Mouse (Mus musculus) forebrain, embryonic 11.5 days (tissue): ENCODE data around the gene Agbl1. TPM values are rescaled to one million over a fixed set of nuclear protein-coding genes. Genes with fewer than 3 reads are reported as not detected.
A peak's percentile ranks its signal among the peaks of the same experiment; 100 is the strongest.

Experiments used
- ATAC-seq: fragments of 200-750 bp; cut with Nextera tagmentation; replicated peaks from 2 replicates; pipeline ENCODE4 v1.8.0; 2017; ENCODE audit warnings: moderate TSS enrichment; ENCODE audit not compliant: low FRiP score
- DNase-seq: peaks from one replicate; pipeline ENCODE4 v3.0.0-alpha.2; 2017; ENCODE audit warnings: low spot score
- H3K27ac ChIP-seq: fragments of 300-500 bp; sonication (generic); 2 replicates; pipeline ENCODE4 v1.5.1; 2014; ENCODE audit warnings: low read depth, low read length
- H3K27me3 ChIP-seq: fragments of 300-500 bp; sonication (generic); 2 replicates; pipeline ENCODE4 v1.6.1; 2014; ENCODE audit warnings: mild to moderate bottlenecking, low read length, mixed read lengths; ENCODE audit not compliant: control insufficient read depth, insufficient read depth
- H3K36me3 ChIP-seq: fragments of 300-500 bp; sonication (generic); 2 replicates; pipeline ENCODE4 v1.6.1; 2014; ENCODE audit warnings: mild to moderate bottlenecking, low read length, moderate library complexity, mixed read lengths; ENCODE audit not compliant: control insufficient read depth, insufficient read depth
- H3K4me1 ChIP-seq: fragments of 300-500 bp; sonication (generic); replicated peaks from 2 replicates; pipeline ENCODE4 v1.6.1; 2014; ENCODE audit warnings: low read length, mixed read lengths; ENCODE audit not compliant: control insufficient read depth, insufficient read depth
- H3K4me2 ChIP-seq: fragments of 300-500 bp; sonication (generic); 2 replicates; pipeline ENCODE4 v1.6.1; 2014; ENCODE audit warnings: low read depth, mild to moderate bottlenecking, low read length, moderate library complexity, mixed read lengths; ENCODE audit not compliant: severe bottlenecking
- H3K4me3 ChIP-seq: fragments of 300-500 bp; sonication (generic); 2 replicates; pipeline ENCODE4 v1.5.1; 2014; ENCODE audit warnings: low read depth, low read length
- H3K9ac ChIP-seq: fragments of 300-500 bp; sonication (generic); 2 replicates; pipeline ENCODE4 v1.6.1; 2014; ENCODE audit warnings: low read length
- H3K9me3 ChIP-seq: fragments of 300-500 bp; sonication (generic); 2 replicates; pipeline ENCODE4 v1.6.1; 2016; ENCODE audit warnings: low read length, mixed read lengths; ENCODE audit not compliant: control insufficient read depth
- WGBS: fragments of 180-500 bp; shearing (Covaris S2); extraction: QIAGEN DNeasy Blood & Tissue Kit; methylation state at CpG from one replicate; pipeline ENCODE4 v1.1.7; 2014; 5-methylcytosine and 5-hydroxymethylcytosine counted together
- polyA plus RNA-seq: library from polyadenylated mRNA; unstranded; fragments of >200 nt; fragmentation: Nextera tagmentation; extraction: Ambion mirVana; gene quantifications from 2 replicates; pipeline ENCODE4 v1.2.1, GENCODE M21; 2014

The Agbl1 gene
- polyA plus RNA-seq, 1 experiment from 2014 or later = 0.07 TPM

DNA sequence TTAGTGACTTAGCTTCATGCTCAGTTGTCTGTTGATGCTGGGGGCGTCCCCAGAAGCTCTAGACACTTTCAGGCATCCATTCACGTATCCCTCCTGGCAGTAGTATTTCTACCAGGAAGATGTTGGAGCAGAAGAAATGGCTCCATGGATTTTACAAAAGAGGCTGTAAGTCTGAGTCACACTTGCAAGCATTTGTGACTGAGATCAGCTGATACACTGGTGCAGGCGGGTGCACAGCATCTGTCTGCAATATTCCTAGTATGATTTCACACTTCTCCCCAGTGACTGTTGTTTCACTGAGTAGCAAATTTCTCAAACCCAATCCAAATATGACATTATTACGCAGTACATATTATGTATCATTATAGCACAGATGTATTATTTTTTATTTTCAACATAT lies 332.8 kb downstream of the Agbl1 start:
- WGBS = 85% methylated on average over 4 of the region's 4 CpGs

DNA sequence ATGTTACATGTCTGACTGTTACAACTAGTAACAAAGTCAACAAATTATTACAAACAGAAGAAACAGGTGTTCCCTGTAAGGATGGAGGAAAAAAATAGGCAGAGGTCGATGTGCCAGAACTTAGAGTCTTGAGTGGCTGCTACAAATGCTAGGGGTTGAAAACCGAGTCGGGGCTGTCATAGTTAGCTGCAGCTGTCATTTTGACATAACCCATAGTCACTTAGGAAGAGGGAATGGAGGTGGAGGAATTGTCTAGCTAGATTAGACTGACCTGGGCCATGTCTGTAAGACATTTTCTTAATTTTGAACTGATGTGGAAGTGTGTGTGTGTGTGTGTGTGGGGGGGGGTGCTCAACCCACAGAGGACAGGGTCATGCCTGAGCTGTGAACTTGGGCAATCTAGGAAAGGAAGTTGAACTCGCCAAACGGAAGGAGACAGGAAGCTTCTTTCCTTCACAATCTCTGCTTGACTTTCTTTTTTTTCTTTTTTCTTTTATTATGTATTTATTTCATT lies 364.9 kb downstream of the Agbl1 start:
- Histone ChIP-seq H3K27ac (no peak overlapping the region), H3K4me1 (peaks cover 2% of the 10 kb centered on the region; the same call in 1 of the 2 replicates), H3K4me3 (no peak overlapping the region), H3K4me2 (no peak overlapping the region), H3K27me3 (no peaks in the 10 kb centered on the region), H3K9me3 (no peaks in the 10 kb centered on the region), H3K9ac (no peak overlapping the region), H3K36me3 (no peaks in the 10 kb centered on the region)
- DNase-seq (no peak), ATAC-seq (no peak)
- WGBS = 88% methylated on average over 5 of the region's 5 CpGs

More for the DNA sequence above, 332.8 kb downstream of the Agbl1 start:
- H3K9me3 ChIP-seq = no peaks in the 10 kb centered on the region
- H3K36me3 ChIP-seq = no peaks in the 10 kb centered on the region
- H3K4me1 ChIP-seq = peaks cover 2% of the 10 kb centered on the region; the same call in 1 of the 2 replicates
- no peaks in the 10 kb centered on the region for H3K27me3 ChIP-seq
- H3K27ac ChIP-seq = no peak overlapping the region
- DNase-seq (no peak), ATAC-seq (no peak)
- no peak overlapping the region for H3K4me3 ChIP-seq
- no peak overlapping the region for H3K9ac ChIP-seq
- H3K4me2 ChIP-seq = no peak overlapping the region

DNA sequence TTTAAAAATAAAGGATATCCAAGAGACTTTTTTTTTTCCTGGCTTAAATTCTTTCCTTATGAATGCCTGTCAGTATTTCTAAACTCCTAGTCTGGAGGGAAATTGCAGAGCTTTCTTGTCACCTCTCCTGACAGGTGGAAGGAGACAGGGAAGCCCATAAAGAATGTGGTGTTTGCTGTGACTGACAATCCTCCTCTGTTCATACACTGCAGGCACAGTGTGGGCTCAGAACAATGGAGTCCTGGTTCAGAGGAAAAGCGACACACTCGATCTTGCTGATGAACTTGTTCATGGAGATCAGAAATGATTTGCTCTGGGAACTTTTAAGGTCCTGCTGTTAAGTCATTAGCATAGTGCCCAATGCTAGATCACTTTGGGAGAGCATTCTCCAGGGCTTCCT lies 368.1 kb downstream of the Agbl1 start:
- Histone ChIP-seq H3K4me2 (no peak overlapping the region), H3K36me3 (no peaks in the 10 kb centered on the region), H3K27me3 (no peaks in the 10 kb centered on the region), H3K9me3 (no peaks in the 10 kb centered on the region), H3K27ac (no peak overlapping the region), H3K4me3 (no peak overlapping the region), H3K4me1 (peaks cover 2% of the 10 kb centered on the region; the same call in 1 of the 2 replicates), H3K9ac (no peak overlapping the region)
- WGBS = 45% methylated on average over 2 of the region's 2 CpGs
- DNase-seq (no peak), ATAC-seq (no peak)

DNA sequence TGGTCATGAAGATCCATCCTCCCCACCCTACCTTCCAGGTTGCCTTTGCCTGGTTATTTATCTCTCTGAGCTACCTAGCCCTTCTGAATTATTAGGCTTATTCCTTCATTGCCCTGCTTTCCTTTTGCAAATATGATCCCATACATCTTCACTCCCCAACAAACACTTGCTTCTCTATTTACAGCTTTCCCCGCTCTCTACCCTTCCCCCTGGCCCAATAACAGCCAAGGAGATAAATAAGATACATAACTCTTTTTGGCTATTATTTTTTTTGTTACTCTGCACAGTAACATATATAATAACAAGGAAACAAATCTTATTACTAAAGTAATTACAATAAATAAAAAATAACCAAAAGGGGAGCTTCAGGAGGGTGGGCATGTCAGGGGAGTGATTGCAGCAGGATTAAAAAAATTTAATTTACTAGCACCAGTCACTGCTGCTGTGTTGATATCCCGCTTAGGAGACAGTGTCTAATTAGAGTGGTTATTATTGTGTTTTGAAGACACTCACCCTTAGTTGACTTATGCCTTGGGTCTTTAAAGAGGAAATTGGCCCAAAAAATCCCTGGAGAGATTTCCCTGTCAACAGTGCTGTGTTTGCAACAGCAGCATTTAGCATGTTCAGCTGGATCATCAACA lies 370.5 kb downstream of the Agbl1 start:
- peaks cover 2% of the 10 kb centered on the region; the same call in 1 of the 2 replicates for H3K4me1 ChIP-seq
- 78% methylated on average over 2 of the region's 2 CpGs for WGBS
- DNase-seq (no peak), ATAC-seq (no peak)
- no peak overlapping the region for H3K4me3 ChIP-seq
- no peak overlapping the region for H3K9ac ChIP-seq
- no peaks in the 10 kb centered on the region for H3K27me3 ChIP-seq
- no peaks in the 10 kb centered on the region for H3K36me3 ChIP-seq
- H3K9me3 ChIP-seq = no peaks in the 10 kb centered on the region
- H3K4me2 ChIP-seq = no peak overlapping the region
- H3K27ac ChIP-seq = no peak overlapping the region

DNA sequence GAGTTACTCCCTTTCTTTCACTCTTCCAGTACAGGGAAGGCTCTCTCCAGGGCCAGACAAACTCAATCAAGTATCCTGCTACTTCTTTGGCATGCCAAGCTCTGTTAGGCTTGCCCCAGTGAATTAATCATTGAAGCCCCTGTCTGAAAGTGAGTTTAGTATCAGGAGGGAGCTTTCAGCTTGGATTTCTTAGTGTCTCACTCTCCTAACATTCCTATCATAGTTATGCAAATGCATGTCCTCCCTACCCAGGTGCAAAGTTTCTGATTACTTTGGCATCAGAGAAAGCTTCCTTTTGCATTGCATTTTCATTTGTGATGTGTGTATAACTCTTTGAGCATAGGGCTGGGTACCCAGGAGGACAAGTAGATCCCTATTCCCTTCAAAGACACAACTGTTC lies 399.8 kb downstream of the Agbl1 start:
- H3K27me3 ChIP-seq = no peaks in the 10 kb centered on the region
- no peak overlapping the region for H3K4me3 ChIP-seq
- no peak overlapping the region for H3K4me2 ChIP-seq
- no peaks in the 10 kb centered on the region for H3K4me1 ChIP-seq
- no peak overlapping the region for H3K9ac ChIP-seq
- DNase-seq (no peak), ATAC-seq (no peak)
- no peaks in the 10 kb centered on the region for H3K9me3 ChIP-seq
- no peak overlapping the region for H3K27ac ChIP-seq
- no peaks in the 10 kb centered on the region for H3K36me3 ChIP-seq

DNA sequence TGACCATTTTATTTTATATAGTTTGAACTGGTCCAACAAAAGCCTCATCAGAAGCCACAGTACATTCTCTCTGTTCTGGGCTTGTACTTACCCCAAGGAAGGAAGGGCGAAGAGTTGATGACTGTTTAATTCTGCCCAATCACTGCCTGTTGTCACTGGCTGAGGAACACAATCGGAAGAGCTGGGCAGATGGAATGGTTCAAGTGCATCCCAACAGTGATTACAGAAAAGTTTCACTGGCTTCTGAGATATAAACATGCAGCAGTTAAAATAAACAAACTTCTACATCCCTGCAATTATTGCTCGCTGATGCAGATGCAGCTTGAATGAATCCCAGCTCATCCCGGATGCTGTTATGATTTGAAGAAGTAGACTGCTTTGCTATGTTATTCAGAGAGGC lies 421.3 kb downstream of the Agbl1 start:
- Histone ChIP-seq H3K36me3 (no peaks in the 10 kb centered on the region), H3K4me2 (no peak overlapping the region), H3K4me3 (no peak overlapping the region), H3K27ac (no peak overlapping the region), H3K27me3 (no peaks in the 10 kb centered on the region), H3K9ac (no peak overlapping the region), H3K4me1 (no peaks in the 10 kb centered on the region), H3K9me3 (no peaks in the 10 kb centered on the region)
- ATAC-seq (no peak), DNase-seq (no peak)
- 83% methylated on average over 4 of the region's 4 CpGs for WGBS

DNA sequence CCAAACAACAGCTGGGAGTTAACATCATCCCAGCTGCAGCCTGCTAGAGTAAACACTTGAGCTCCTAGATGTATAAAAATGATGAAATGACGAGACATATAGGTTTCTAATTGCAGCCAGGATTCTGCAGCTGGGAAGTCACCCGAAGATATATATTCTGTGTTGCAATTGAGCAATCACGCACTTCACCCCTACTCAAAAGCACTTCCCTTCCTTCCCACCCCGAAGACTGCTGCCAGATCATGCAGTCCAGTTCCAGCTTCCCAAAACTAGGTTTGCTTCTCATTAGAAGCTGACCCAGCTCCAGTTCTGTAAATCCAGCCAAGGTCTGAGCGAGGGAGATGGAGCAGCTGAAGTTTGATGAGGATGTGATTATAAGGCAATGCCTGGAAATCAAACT lies 431.4 kb downstream of the Agbl1 start:
- H3K9me3 ChIP-seq = no peaks in the 10 kb centered on the region
- no peak overlapping the region for H3K4me3 ChIP-seq
- H3K9ac ChIP-seq = no peak overlapping the region
- no peak overlapping the region for H3K4me2 ChIP-seq
- 81% methylated on average over 5 of the region's 5 CpGs for WGBS
- no peaks in the 10 kb centered on the region for H3K27me3 ChIP-seq
- no peak overlapping the region for H3K27ac ChIP-seq
- DNase-seq = no peak
- no peaks in the 10 kb centered on the region for H3K4me1 ChIP-seq
- no peaks in the 10 kb centered on the region for H3K36me3 ChIP-seq
- ATAC-seq = no peak

DNA sequence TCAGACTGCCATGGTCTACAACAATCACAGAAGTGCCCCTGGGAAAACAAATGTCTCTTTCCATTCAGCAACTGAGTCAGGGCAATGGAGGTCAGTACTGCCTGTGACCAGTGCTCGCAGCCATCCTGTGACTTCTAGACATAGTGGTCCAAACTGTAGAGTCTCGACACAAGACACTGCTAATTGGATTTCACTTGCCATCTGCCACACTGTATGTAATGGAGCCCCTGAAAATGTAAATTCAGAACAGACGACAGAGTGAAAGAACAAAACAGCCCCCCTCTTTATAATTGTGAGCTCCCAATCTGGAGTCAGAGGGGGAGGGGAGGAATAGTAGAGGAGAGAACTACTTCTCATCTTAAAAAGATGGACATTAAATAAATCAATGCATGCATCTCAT lies 445.2 kb downstream of the Agbl1 start:
- no peaks in the 10 kb centered on the region for H3K4me1 ChIP-seq
- H3K4me2 ChIP-seq = no peak overlapping the region
- H3K4me3 ChIP-seq = no peak overlapping the region
- H3K27me3 ChIP-seq = no peaks in the 10 kb centered on the region
- DNase-seq (no peak), ATAC-seq (peak; percentile 56; the same call in 1 of the 2 replicates)
- H3K9me3 ChIP-seq = no peaks in the 10 kb centered on the region
- H3K9ac ChIP-seq = no peak overlapping the region
- 60% methylated on average over 3 of the region's 3 CpGs for WGBS
- no peak overlapping the region for H3K27ac ChIP-seq
- H3K36me3 ChIP-seq = no peaks in the 10 kb centered on the region

DNA sequence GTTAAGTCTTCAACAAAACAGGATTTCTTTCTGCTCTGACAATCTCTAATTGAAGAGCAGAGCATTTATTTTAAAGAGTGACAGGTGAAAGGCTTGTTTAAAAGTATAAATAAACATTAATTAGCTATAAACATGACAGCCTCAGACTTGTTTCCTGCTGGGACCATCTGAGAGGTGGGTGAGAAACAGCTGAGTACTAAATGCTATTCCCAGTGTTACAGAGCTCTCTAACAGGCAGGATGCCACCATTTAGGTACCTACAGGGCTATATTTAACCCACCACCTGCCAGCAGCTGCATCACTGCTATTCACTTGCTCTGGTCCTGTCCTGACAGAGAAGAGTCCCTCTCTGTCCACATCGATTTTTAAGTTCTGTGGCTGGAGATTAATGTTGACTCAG lies 471.5 kb downstream of the Agbl1 start:
- Histone ChIP-seq H3K36me3 (no peaks in the 10 kb centered on the region), H3K9ac (no peak overlapping the region), H3K9me3 (no peaks in the 10 kb centered on the region), H3K4me3 (no peak overlapping the region), H3K27me3 (no peaks in the 10 kb centered on the region), H3K27ac (no peak overlapping the region), H3K4me1 (no peaks in the 10 kb centered on the region), H3K4me2 (no peak overlapping the region)
- 78% methylated on average over 1 of the region's 1 CpGs for WGBS
- DNase-seq = no peak
- no peak for ATAC-seq
